Mouse (Mus musculus): ENCODE measurements around the gene Wtip.
"Not testable (repeated sequence)": the region's sequence is repeated elsewhere in the genome, so short reads cannot be mapped to it uniquely, and the experiment has no call there.

Gene Wtip

GRCm38 (mm10) chr7:34122987-34123720, 9.9 kb downstream of the Wtip start:
- in situ Hi-C loops (cut with MboI; ENCODE audit: unreplicated experiment in 2 of 2), result no loop called here

GRCm38 (mm10) chr7:34120636-34121035, 12.4 kb downstream of the Wtip start:
- in situ Hi-C loops (cut with MboI; ENCODE audit: unreplicated experiment in 2 of 2), result not testable (repeated sequence)

- in situ Hi-C loops (cut with MboI; ENCODE audit: unreplicated experiment in 2 of 2), result no loop called here
These were observed 16.5 kb downstream of the Wtip start for GRCm38 (mm10) chr7:34116601-34117000.

GRCm38 (mm10) chr7:34109190-34109589, 23.9 kb downstream of the Wtip start:
- in situ Hi-C loops (cut with MboI; ENCODE audit: unreplicated experiment in 2 of 2), result no loop called here

GRCm38 (mm10) chr7:34101276-34101675, 31.8 kb downstream of the Wtip start:
- in situ Hi-C loops (cut with MboI; ENCODE audit: unreplicated experiment in 2 of 2), result no loop called here

GRCm38 (mm10) chr7:34100002-34100401, 33.1 kb downstream of the Wtip start:
- in situ Hi-C loops (cut with MboI; ENCODE audit: unreplicated experiment in 2 of 2), result no loop called here

GRCm38 (mm10) chr7:34094911-34095481, 38.1 kb downstream of the Wtip start, which contains the start of gene Scgb1b30:
TSS of gene Scgb1b30 (plus strand) at chr7:34095431.
- in situ Hi-C loops (cut with MboI; ENCODE audit: unreplicated experiment in 2 of 2), result no loop called here

- in situ Hi-C loops (cut with MboI; ENCODE audit: unreplicated experiment in 2 of 2), result not testable (repeated sequence)
These were observed 64.9 kb downstream of the Wtip start for GRCm38 (mm10) chr7:34068132-34068531.
